Comparison of ENCODE assay signal across 9 mouse cellular contexts in genomic region chr13:94064571-94064970, GRCm38 (mm10). TPM values are rescaled to one million over a fixed set of nuclear protein-coding genes. Genes with fewer than 3 reads are reported as not detected.
DNase-seq lines count a peak whose midpoint lies in the region; ATAC-seq lines count a peak whose summit lies in the region.
"Had no signal": no experiment of that assay in that cellular context is flagged by ENCODE, and none has a peak within 500 bp of the region (broad histone marks: within the 10 kb centered on the region; RNA-seq: fewer than 3 reads in every experiment).

No protein-coding gene starts in this region.

- no peak overlapping the region for H3K4me3 ChIP-seq in lung, embryonic 16.5 days (ENCODE audit: low read length)
- no peak overlapping the region for H3K4me3 ChIP-seq in hindbrain, embryonic 13.5 days
- H3K4me3 ChIP-seq in forebrain, embryonic 15.5 days, result no peak overlapping the region
- H3K4me3 ChIP-seq: heart, adult 2 months had no signal

- peak; percentile 29; the same call in 1 of the 2 replicates for ATAC-seq in lung, embryonic 16.5 days (ENCODE audit: low read depth)
- ATAC-seq in hindbrain, embryonic 13.5 days (ENCODE audit: low FRiP score), result no peak
- ATAC-seq in forebrain, embryonic 15.5 days (replicated peaks), result no peak

- DNase-seq in adrenal gland, adult 2 months, result peak; percentile 74
- no peak for DNase-seq in adrenal gland, postnatal 4 days (ENCODE audit: low spot score in 2 of 2)
- DNase-seq in adrenal gland, postnatal 36 days, result peak; percentile 45 to 60
- DNase-seq in kidney, adult 18-20 months, result peak; percentile 40
- DNase-seq in urinary bladder, postnatal 36 days (ENCODE audit: low spot score in 2 of 2), result no peak

- H3K9me3 ChIP-seq in lung, embryonic 16.5 days (ENCODE audit: control insufficient read depth, low read length), result no peaks in the 10 kb centered on the region
- no peaks in the 10 kb centered on the region for H3K9me3 ChIP-seq in hindbrain, embryonic 13.5 days
- no peaks in the 10 kb centered on the region for H3K9me3 ChIP-seq in forebrain, embryonic 15.5 days

- WGBS in lung, embryonic 16.5 days, result 23% methylated on average over 7 of the region's 7 CpGs
- WGBS in hindbrain, embryonic 13.5 days, result 20% methylated on average over 7 of the region's 7 CpGs
- WGBS in forebrain, embryonic 15.5 days, result 51% methylated on average over 7 of the region's 7 CpGs

- no peak overlapping the region for H3K4me2 ChIP-seq in lung, embryonic 16.5 days (ENCODE audit: low read depth, low read length)
- no peak overlapping the region for H3K4me2 ChIP-seq in hindbrain, embryonic 13.5 days
- no peak overlapping the region for H3K4me2 ChIP-seq in forebrain, embryonic 15.5 days (replicated peaks)

- no peaks in the 10 kb centered on the region for H3K36me3 ChIP-seq in lung, embryonic 16.5 days (ENCODE audit: control insufficient read depth, insufficient read depth, low read length)
- H3K36me3 ChIP-seq in hindbrain, embryonic 13.5 days, result no peaks in the 10 kb centered on the region
- H3K36me3 ChIP-seq in forebrain, embryonic 15.5 days, result no peaks in the 10 kb centered on the region

- H3K27ac ChIP-seq in lung, embryonic 16.5 days (ENCODE audit: low read length), result no peak overlapping the region
- no peak overlapping the region for H3K27ac ChIP-seq in hindbrain, embryonic 13.5 days
- H3K27ac ChIP-seq in forebrain, embryonic 15.5 days (replicated peaks), result no peak overlapping the region
- H3K27ac ChIP-seq: heart, adult 2 months had no signal

- no peak overlapping the region for H3K9ac ChIP-seq in lung, embryonic 16.5 days (ENCODE audit: low read length)
- H3K9ac ChIP-seq in hindbrain, embryonic 13.5 days, result no peak overlapping the region
- no peak overlapping the region for H3K9ac ChIP-seq in forebrain, embryonic 15.5 days (replicated peaks)

- no peaks in the 10 kb centered on the region for H3K27me3 ChIP-seq in lung, embryonic 16.5 days (ENCODE audit: control insufficient read depth, insufficient read depth, low read depth, low read length)
- H3K27me3 ChIP-seq in hindbrain, embryonic 13.5 days, result peaks cover 87% of the 10 kb centered on the region
- H3K27me3 ChIP-seq in forebrain, embryonic 15.5 days, result no peaks in the 10 kb centered on the region

- H3K4me1 ChIP-seq in lung, embryonic 16.5 days (replicated peaks; ENCODE audit: control insufficient read depth, insufficient read depth, low read length), result peaks cover 39% of the 10 kb centered on the region
- peaks cover 33% of the 10 kb centered on the region for H3K4me1 ChIP-seq in hindbrain, embryonic 13.5 days (replicated peaks)
- H3K4me1 ChIP-seq in forebrain, embryonic 15.5 days, result peaks cover 9% of the 10 kb centered on the region

RNA-seq across cellular contexts. Expression of gene Lhfpl2, which starts 7.0 kb away (rescaled TPM):
- total RNA-seq in adrenal gland, adult 2 months (2021), result 10 to 100 TPM; 27.9 to 32.2 TPM
- polyA plus RNA-seq in adrenal gland, adult 2 months (2012; rRNA removed), result 21.5 and 26.7 TPM in 2 replicates
- 10 to 100 TPM; 59.1 to 60.8 TPM for total RNA-seq in adrenal gland, postnatal 4 days (2021)
- total RNA-seq in adrenal gland, postnatal 36 days (2021), result 10 to 100 TPM; 32.3 to 35.3 TPM
- 53.1 and 54.1 TPM in 2 replicates for polyA plus RNA-seq in lung, embryonic 16.5 days (2015; fragmentation: Nextera tagmentation; extraction: Ambion mirVana)
- 17.6 and 18.4 TPM in 2 replicates for polyA plus RNA-seq in hindbrain, embryonic 13.5 days (2015; fragmentation: Nextera tagmentation; extraction: Ambion mirVana)
- 14.7 and 15.5 TPM in 2 replicates for polyA plus RNA-seq in forebrain, embryonic 15.5 days (2015; fragmentation: Nextera tagmentation; extraction: Ambion mirVana)

Comparison
In these comparisons a context has a peak if more than half of its experiments do, and no peak if none do; other contexts are left out.
1. DNase-seq: peak in adrenal gland, adult 2 months (single experiment), adrenal gland, postnatal 36 days (2 of 2) and kidney, adult 18-20 months (single experiment); none in adrenal gland, postnatal 4 days (0 of 2) and urinary bladder, postnatal 36 days (0 of 2).